Mouse (Mus musculus): ENCODE data around the gene Slc25a5. TPM values are rescaled to one million over a fixed set of nuclear protein-coding genes. Genes with fewer than 3 reads are reported as not detected.

Gene Slc25a5
- polyA plus RNA-seq, 1 experiment, result 920 TPM

DNA sequence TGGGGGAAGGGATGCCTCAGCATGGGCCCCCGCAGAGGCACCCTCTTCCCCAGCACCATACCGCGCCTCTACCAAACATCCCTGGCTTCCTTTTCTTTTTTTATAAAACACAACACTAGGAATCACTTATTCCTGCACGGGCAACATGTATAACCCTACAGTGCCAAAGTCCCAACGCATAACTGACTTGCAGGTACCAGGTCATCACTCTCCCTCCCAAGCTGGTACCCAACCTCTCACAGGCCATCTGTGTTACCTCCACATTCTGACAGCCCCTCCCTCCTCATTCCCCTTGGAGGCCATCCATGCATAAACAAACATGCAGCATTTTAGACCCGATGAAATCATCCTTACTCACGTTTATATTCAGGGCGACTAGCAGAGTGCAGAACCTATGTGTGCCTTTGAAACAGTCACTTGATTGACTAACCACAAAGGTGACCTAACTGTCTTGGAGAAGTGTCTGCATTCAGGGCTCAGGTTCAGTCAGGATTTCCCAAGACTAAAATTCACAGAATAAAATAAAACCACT lies 21.0 kb downstream of the Slc25a5 start:
- 83% methylated on average over 8 of the region's 8 CpGs for WGBS
- no peak overlapping the region for H3K4me3 ChIP-seq (ENCODE audit: control insufficient read depth, insufficient read depth, low read length)
- TF ChIP-seq CTCF (IDR thresholded peaks at IDR 0.05; ENCODE audit: borderline replicate concordance, control insufficient read depth, extremely low read depth, insufficient read depth, low read length, poor library complexity) (no peak), POLR2A (IDR thresholded peaks at IDR 0.05; ENCODE audit: control insufficient read depth, extremely low read depth, insufficient read depth, low read length, poor library complexity) (no peak)

DNA sequence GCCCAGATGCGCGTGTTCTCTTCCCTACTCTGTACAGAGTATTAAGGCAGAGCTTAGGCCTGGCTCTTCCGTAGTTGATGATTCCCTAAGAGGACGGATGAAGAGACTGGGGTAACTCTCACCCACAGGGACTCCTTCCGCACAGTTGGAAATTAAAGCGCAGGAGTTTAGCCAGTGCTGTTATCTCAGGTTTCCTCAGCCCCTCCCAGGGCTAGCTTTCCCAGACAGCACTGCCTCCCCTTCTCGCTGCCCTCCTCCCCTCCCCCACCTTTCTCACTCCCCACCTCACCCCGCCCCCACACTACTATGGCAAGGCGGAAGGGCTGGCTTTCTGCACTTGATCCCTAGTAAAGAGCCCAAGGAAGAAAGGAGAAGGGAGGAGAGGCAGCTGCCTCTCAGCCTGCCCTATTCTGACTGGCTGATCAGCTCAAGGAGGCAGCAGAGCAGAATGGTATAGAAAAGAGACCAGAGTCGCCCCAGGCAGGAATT lies 21.5 kb downstream of the Slc25a5 start:
- no peak overlapping the region for H3K4me3 ChIP-seq (ENCODE audit: control insufficient read depth, insufficient read depth, low read length)
- H3K27ac ChIP-seq (ENCODE audit: control insufficient read depth, insufficient read depth, low read length), result no peak overlapping the region
- WGBS, result 67% methylated on average over 10 of the region's 10 CpGs
- TF ChIP-seq POLR2A (IDR thresholded peaks at IDR 0.05; ENCODE audit: control insufficient read depth, extremely low read depth, insufficient read depth, low read length, poor library complexity) (no peak), CTCF (IDR thresholded peaks at IDR 0.05; ENCODE audit: borderline replicate concordance, control insufficient read depth, extremely low read depth, insufficient read depth, low read length, poor library complexity) (no peak)
- H3K27me3 ChIP-seq (ENCODE audit: control insufficient read depth, insufficient read depth, low read length), result no peaks in the 10 kb centered on the region
- H3K36me3 ChIP-seq (ENCODE audit: control insufficient read depth, insufficient read depth, low read length), result no peaks in the 10 kb centered on the region
- no peak for DNase-seq
- H3K4me1 ChIP-seq (replicated peaks; ENCODE audit: control insufficient read depth, insufficient read depth, low read length), result no peaks in the 10 kb centered on the region

More for the DNA sequence above, 21.0 kb downstream of the Slc25a5 start:
- H3K36me3 ChIP-seq (ENCODE audit: control insufficient read depth, insufficient read depth, low read length), result no peaks in the 10 kb centered on the region
- no peaks in the 10 kb centered on the region for H3K27me3 ChIP-seq (ENCODE audit: control insufficient read depth, insufficient read depth, low read length)
- H3K27ac ChIP-seq (ENCODE audit: control insufficient read depth, insufficient read depth, low read length), result no peak overlapping the region
- no peak for DNase-seq
- H3K4me1 ChIP-seq (replicated peaks; ENCODE audit: control insufficient read depth, insufficient read depth, low read length), result no peaks in the 10 kb centered on the region

DNA sequence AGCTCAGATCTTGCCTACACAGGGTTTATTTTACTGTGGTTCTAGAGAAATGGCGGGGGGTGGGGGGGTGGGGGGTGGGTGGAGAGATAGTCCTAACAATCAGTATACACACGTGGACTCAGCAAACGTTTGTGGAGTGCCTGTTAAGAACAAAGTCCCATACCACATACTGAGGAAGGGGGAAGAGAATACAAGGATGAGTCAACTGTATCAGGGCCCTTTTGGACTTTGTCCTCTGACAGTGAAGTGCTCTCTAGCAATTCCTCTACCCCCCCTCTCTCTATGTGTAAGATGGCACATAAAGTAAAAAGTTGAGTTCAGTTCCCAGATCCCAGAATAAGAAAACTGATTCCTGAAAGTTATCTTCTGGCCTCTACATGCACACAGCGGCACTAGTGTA lies 24.1 kb downstream of the Slc25a5 start:
- Histone ChIP-seq H3K4me3 (ENCODE audit: control insufficient read depth, insufficient read depth, low read length) (no peak overlapping the region), H3K27me3 (ENCODE audit: control insufficient read depth, insufficient read depth, low read length) (no peaks in the 10 kb centered on the region), H3K4me1 (replicated peaks; ENCODE audit: control insufficient read depth, insufficient read depth, low read length) (no peaks in the 10 kb centered on the region), H3K36me3 (ENCODE audit: control insufficient read depth, insufficient read depth, low read length) (no peaks in the 10 kb centered on the region), H3K27ac (ENCODE audit: control insufficient read depth, insufficient read depth, low read length) (no peak overlapping the region)
- WGBS, result 93% methylated on average over 4 of the region's 4 CpGs
- no peak for DNase-seq
- no peak for TF ChIP-seq CTCF (IDR thresholded peaks at IDR 0.05; ENCODE audit: borderline replicate concordance, control insufficient read depth, extremely low read depth, insufficient read depth, low read length, poor library complexity)
- no peak for TF ChIP-seq POLR2A (IDR thresholded peaks at IDR 0.05; ENCODE audit: control insufficient read depth, extremely low read depth, insufficient read depth, low read length, poor library complexity)

DNA sequence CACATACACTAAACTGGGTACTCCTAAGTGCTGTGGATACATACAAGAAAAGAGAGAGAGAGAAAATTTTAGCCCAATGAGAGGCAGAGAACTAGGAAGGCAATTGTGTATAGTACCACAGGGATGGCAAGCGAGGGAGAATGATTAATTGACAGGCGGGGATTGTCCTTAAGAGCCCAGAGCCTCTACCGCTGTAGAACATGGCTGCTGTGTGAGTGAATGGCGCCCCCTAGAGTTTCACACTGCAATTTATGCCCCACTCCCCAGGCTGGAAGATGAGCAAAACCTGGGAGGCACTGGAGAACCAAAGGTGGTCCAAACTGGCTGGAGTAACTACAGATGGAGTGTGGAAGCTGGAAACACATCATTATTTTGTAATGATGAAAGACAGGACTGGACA lies 24.8 kb downstream of the Slc25a5 start:
- no peak for TF ChIP-seq POLR2A (IDR thresholded peaks at IDR 0.05; ENCODE audit: control insufficient read depth, extremely low read depth, insufficient read depth, low read length, poor library complexity)
- Histone ChIP-seq H3K4me1 (replicated peaks; ENCODE audit: control insufficient read depth, insufficient read depth, low read length) (no peaks in the 10 kb centered on the region), H3K27me3 (ENCODE audit: control insufficient read depth, insufficient read depth, low read length) (no peaks in the 10 kb centered on the region), H3K27ac (ENCODE audit: control insufficient read depth, insufficient read depth, low read length) (no peak overlapping the region), H3K4me3 (ENCODE audit: control insufficient read depth, insufficient read depth, low read length) (no peak overlapping the region), H3K36me3 (ENCODE audit: control insufficient read depth, insufficient read depth, low read length) (no peaks in the 10 kb centered on the region)
- DNase-seq, result peak; percentile 29
- 33% methylated on average over 4 of the region's 4 CpGs for WGBS

DNA sequence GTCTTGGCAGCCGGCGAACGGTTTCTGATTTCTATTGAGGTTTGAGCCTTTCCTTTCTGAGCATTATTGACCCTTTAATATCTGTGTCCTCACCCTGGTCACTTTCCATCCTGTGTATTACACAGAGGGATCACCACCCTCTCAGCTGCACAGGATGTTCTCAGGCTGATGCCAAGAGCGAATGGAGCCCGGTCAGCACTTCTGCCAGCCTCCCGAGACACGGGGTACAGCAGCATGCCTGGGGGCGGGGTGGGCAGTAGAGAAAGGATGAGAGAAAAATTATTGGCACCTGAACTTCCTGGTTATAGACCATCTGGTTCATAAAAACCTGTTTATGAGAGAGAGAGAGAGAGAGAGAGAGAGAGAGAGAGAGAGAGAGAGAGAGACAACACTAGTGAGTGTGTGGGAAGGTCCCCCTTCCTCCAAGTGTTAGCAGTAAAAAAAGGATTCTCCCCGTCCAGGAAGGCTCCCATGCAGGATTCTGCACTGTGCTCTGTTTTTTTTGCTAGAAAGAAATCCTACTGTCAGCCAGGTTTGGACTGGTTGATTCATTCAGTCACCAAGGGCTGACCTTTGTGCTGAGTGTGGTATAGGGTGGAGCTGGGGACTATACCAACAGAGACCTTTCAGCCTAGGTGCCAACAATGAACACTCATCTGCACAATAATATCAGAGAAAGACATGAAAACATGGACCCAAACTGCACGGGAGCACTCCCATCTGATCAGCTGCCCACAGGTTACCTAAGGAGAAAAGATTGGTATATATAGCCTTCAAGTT lies 28.7 kb downstream of the Slc25a5 start:
- H3K27ac ChIP-seq (ENCODE audit: control insufficient read depth, insufficient read depth, low read length), result no peak overlapping the region
- TF ChIP-seq POLR2A (IDR thresholded peaks at IDR 0.05; ENCODE audit: control insufficient read depth, extremely low read depth, insufficient read depth, low read length, poor library complexity) (no peak), CTCF (IDR thresholded peaks at IDR 0.05; ENCODE audit: borderline replicate concordance, control insufficient read depth, extremely low read depth, insufficient read depth, low read length, poor library complexity) (no peak)
- 96% methylated on average over 10 of the region's 10 CpGs for WGBS

DNA sequence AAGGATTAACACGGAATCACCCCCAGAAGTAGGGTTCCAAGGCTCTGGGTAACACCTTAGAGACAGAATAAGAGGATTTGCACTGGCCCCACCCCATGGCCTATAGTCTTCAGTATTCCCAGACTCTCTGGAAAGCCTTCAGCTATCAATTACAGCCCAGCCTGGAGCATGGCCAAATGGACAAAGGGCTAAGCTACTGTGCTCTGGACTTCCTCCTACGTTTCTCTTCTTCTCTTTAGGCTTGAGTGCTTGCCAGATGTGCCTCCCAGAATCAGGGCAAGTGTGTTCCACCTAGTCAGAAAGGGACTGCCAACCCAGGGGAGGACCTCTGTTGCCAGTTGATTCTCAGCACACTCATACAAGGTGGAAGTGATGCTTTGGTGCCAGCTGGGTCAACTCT lies 29.6 kb downstream of the Slc25a5 start:
- DNase-seq, result no peak
- WGBS, result 82% methylated on average over 2 of the region's 2 CpGs
- no peak for TF ChIP-seq CTCF (IDR thresholded peaks at IDR 0.05; ENCODE audit: borderline replicate concordance, control insufficient read depth, extremely low read depth, insufficient read depth, low read length, poor library complexity)
- TF ChIP-seq POLR2A (IDR thresholded peaks at IDR 0.05; ENCODE audit: control insufficient read depth, extremely low read depth, insufficient read depth, low read length, poor library complexity), result no peak

More for the DNA sequence above, 28.7 kb downstream of the Slc25a5 start:
- no peak overlapping the region for H3K4me3 ChIP-seq (ENCODE audit: control insufficient read depth, insufficient read depth, low read length)
- H3K4me1 ChIP-seq (replicated peaks; ENCODE audit: control insufficient read depth, insufficient read depth, low read length), result no peaks in the 10 kb centered on the region
- H3K27me3 ChIP-seq (ENCODE audit: control insufficient read depth, insufficient read depth, low read length), result no peaks in the 10 kb centered on the region
- no peaks in the 10 kb centered on the region for H3K36me3 ChIP-seq (ENCODE audit: control insufficient read depth, insufficient read depth, low read length)
- no peak for DNase-seq

More for the DNA sequence above, 29.6 kb downstream of the Slc25a5 start:
- Histone ChIP-seq H3K4me3 (ENCODE audit: control insufficient read depth, insufficient read depth, low read length) (no peak overlapping the region), H3K36me3 (ENCODE audit: control insufficient read depth, insufficient read depth, low read length) (no peaks in the 10 kb centered on the region), H3K27ac (ENCODE audit: control insufficient read depth, insufficient read depth, low read length) (no peak overlapping the region), H3K4me1 (replicated peaks; ENCODE audit: control insufficient read depth, insufficient read depth, low read length) (no peaks in the 10 kb centered on the region), H3K27me3 (ENCODE audit: control insufficient read depth, insufficient read depth, low read length) (no peaks in the 10 kb centered on the region)
